Mouse (Mus musculus): ENCODE results near the gene Gm20388. TPM values are rescaled to one million over a fixed set of nuclear protein-coding genes. Genes with fewer than 3 reads are reported as not detected.

Gene Gm20388
- polyA plus RNA-seq, 1 experiment from 2014 or later: not detected

DNA sequence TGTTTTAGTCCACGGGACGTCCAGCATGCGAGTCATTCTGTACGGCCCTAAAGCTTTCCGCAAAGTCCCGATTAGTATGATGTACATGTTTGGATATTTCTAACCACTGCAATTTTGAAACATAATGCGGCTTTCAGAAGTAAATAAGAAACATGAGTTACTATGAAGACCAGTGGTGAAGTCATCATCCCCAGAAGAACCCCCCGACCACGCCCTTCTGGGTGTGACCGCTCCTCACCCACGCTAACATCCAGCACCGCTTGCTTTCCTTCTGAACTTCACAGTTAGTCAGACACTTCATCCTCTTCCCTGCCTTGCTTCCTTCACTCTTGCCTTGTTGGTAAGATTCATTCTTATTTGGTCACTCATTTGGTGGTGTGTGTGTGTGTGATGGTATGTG lies 3738.8 kb downstream of the Gm20388 start:
- Histone ChIP-seq H3K27me3 (replicated peaks; ENCODE audit: control insufficient read depth, insufficient read depth, low read length) (no peaks in the 10 kb centered on the region), H3K27ac (ENCODE audit: low read depth, low read length) (peak overlapping the region; percentile 96; the same call in 1 of the 2 replicates), H3K4me3 (ENCODE audit: low read depth, low read length) (no peak overlapping the region), H3K9ac (ENCODE audit: low read depth, low read length) (no peak overlapping the region), H3K9me3 (ENCODE audit: control insufficient read depth) (no peaks in the 10 kb centered on the region), H3K36me3 (ENCODE audit: control insufficient read depth, insufficient read depth) (no peaks in the 10 kb centered on the region), H3K4me2 (replicated peaks; ENCODE audit: low read depth) (peak overlapping the region; percentile 45), H3K4me1 (replicated peaks; ENCODE audit: control insufficient read depth, insufficient read depth, low read length) (no peaks in the 10 kb centered on the region; the same call in 1 of the 2 replicates)
- TF ChIP-seq CTCF (IDR thresholded peaks at IDR 0.05; ENCODE audit: low read depth): no peak
- ATAC-seq: no peak
- 50% methylated on average over 12 of the region's 12 CpGs for WGBS

GRCm38 (mm10) chr8:123651390-123652098 lies 3740.9 kb downstream of the Gm20388 start:
- no peaks in the 10 kb centered on the region for H3K27me3 ChIP-seq (replicated peaks; ENCODE audit: control insufficient read depth, insufficient read depth, low read length)
- peak; percentile 10; the same call in 1 of the 2 replicates for TF ChIP-seq CTCF (IDR thresholded peaks at IDR 0.05; ENCODE audit: low read depth)
- H3K9ac ChIP-seq (ENCODE audit: low read depth, low read length): no peak overlapping the region
- no peak overlapping the region for H3K27ac ChIP-seq (ENCODE audit: low read depth, low read length)
- peaks cover 7% of the 10 kb centered on the region; the same call in 1 of the 2 replicates for H3K36me3 ChIP-seq (ENCODE audit: control insufficient read depth, insufficient read depth)
- H3K9me3 ChIP-seq (ENCODE audit: control insufficient read depth): no peaks in the 10 kb centered on the region
- WGBS: 72% methylated on average over 5 of the region's 5 CpGs
- no peaks in the 10 kb centered on the region; the same call in 1 of the 2 replicates for H3K4me1 ChIP-seq (replicated peaks; ENCODE audit: control insufficient read depth, insufficient read depth, low read length)
- no peak overlapping the region for H3K4me2 ChIP-seq (replicated peaks; ENCODE audit: low read depth)
- H3K4me3 ChIP-seq (ENCODE audit: low read depth, low read length): no peak overlapping the region
- no peak for ATAC-seq

- no peak overlapping the region for H3K9ac ChIP-seq (ENCODE audit: low read depth, low read length)
- WGBS: 69% methylated on average over 4 of the region's 4 CpGs
- peaks cover 18% of the 10 kb centered on the region for H3K36me3 ChIP-seq (ENCODE audit: control insufficient read depth, insufficient read depth)
- H3K4me2 ChIP-seq (replicated peaks; ENCODE audit: low read depth): no peak overlapping the region
- H3K9me3 ChIP-seq (ENCODE audit: control insufficient read depth): no peaks in the 10 kb centered on the region
- no peaks in the 10 kb centered on the region for H3K27me3 ChIP-seq (replicated peaks; ENCODE audit: control insufficient read depth, insufficient read depth, low read length)
- no peak for ATAC-seq
- TF ChIP-seq CTCF (IDR thresholded peaks at IDR 0.05; ENCODE audit: low read depth): peak; percentile 42
- no peak overlapping the region for H3K27ac ChIP-seq (ENCODE audit: low read depth, low read length)
- no peaks in the 10 kb centered on the region; the same call in 1 of the 2 replicates for H3K4me1 ChIP-seq (replicated peaks; ENCODE audit: control insufficient read depth, insufficient read depth, low read length)
- no peak overlapping the region for H3K4me3 ChIP-seq (ENCODE audit: low read depth, low read length)
These were observed 3742.0 kb downstream of the Gm20388 start for GRCm38 (mm10) chr8:123652641-123653040.

GRCm38 (mm10) chr8:123653308-123653993 lies 3742.8 kb downstream of the Gm20388 start, which contains the start of gene Rhou:
TSS of gene Rhou (plus strand) at chr8:123653929.
- under 1% methylated on average over 41 of the region's 58 CpGs for WGBS
- Histone ChIP-seq H3K27me3 (replicated peaks; ENCODE audit: control insufficient read depth, insufficient read depth, low read length) (no peaks in the 10 kb centered on the region), H3K27ac (ENCODE audit: low read depth, low read length) (peak within 1 kb of the TSS; percentile 88), H3K9me3 (ENCODE audit: control insufficient read depth) (no peaks in the 10 kb centered on the region), H3K9ac (ENCODE audit: low read depth, low read length) (peak within 1 kb of the TSS; percentile 96), H3K4me3 (ENCODE audit: low read depth, low read length) (peak within 1 kb of the TSS; percentile 71), H3K36me3 (ENCODE audit: control insufficient read depth, insufficient read depth) (peaks cover 27% of the 10 kb centered on the region), H3K4me1 (replicated peaks; ENCODE audit: control insufficient read depth, insufficient read depth, low read length) (no peaks in the 10 kb centered on the region; the same call in 1 of the 2 replicates), H3K4me2 (replicated peaks; ENCODE audit: low read depth) (peak within 1 kb of the TSS; percentile 79)
- TF ChIP-seq CTCF (IDR thresholded peaks at IDR 0.05; ENCODE audit: low read depth): peak; percentile 87
- peak; percentile 79 for ATAC-seq

- H3K4me1 ChIP-seq (replicated peaks; ENCODE audit: control insufficient read depth, insufficient read depth, low read length): no peaks in the 10 kb centered on the region; the same call in 1 of the 2 replicates
- H3K4me2 ChIP-seq (replicated peaks; ENCODE audit: low read depth): peak overlapping the region; percentile 79
- H3K4me3 ChIP-seq (ENCODE audit: low read depth, low read length): peak overlapping the region; percentile 71
- peaks cover 27% of the 10 kb centered on the region for H3K36me3 ChIP-seq (ENCODE audit: control insufficient read depth, insufficient read depth)
- H3K27me3 ChIP-seq (replicated peaks; ENCODE audit: control insufficient read depth, insufficient read depth, low read length): no peaks in the 10 kb centered on the region
- H3K27ac ChIP-seq (ENCODE audit: low read depth, low read length): peak overlapping the region; percentile 88
- WGBS: under 1% methylated on average over 54 of the region's 77 CpGs
- H3K9me3 ChIP-seq (ENCODE audit: control insufficient read depth): no peaks in the 10 kb centered on the region
- H3K9ac ChIP-seq (ENCODE audit: low read depth, low read length): peak overlapping the region; percentile 96
- no peak for TF ChIP-seq CTCF (IDR thresholded peaks at IDR 0.05; ENCODE audit: low read depth)
- peak; percentile 65 for ATAC-seq
These were observed 3743.4 kb downstream of the Gm20388 start for GRCm38 (mm10) chr8:123653994-123654569.

DNA sequence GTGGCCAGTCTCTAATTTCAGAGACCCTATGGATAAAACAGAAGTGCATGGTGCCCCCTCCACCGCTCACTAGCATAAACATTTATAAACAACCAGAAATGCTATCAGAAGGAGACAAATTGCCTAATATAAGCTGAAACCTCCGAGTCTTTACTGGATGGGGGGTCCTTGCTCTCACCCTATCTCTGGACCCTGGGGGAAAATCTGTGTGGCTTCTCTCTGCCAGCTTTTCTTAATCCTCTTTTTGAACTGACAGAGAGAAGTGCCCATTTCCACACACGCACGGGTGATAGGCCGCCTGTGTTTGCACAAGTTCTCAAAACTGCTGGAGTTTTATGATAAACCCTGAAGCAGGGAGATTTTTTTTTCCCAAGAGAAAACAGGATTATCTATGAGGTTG lies 3744.1 kb downstream of the Gm20388 start:
- ATAC-seq: no peak
- Histone ChIP-seq H3K4me3 (ENCODE audit: low read depth, low read length) (peak overlapping the region; percentile 71), H3K9me3 (ENCODE audit: control insufficient read depth) (no peaks in the 10 kb centered on the region), H3K4me1 (replicated peaks; ENCODE audit: control insufficient read depth, insufficient read depth, low read length) (no peaks in the 10 kb centered on the region; the same call in 1 of the 2 replicates), H3K36me3 (ENCODE audit: control insufficient read depth, insufficient read depth) (peaks cover 28% of the 10 kb centered on the region), H3K27ac (ENCODE audit: low read depth, low read length) (peak overlapping the region; percentile 30), H3K4me2 (replicated peaks; ENCODE audit: low read depth) (peak overlapping the region; percentile 79), H3K9ac (ENCODE audit: low read depth, low read length) (peak overlapping the region; percentile 96), H3K27me3 (replicated peaks; ENCODE audit: control insufficient read depth, insufficient read depth, low read length) (no peaks in the 10 kb centered on the region)
- 21% methylated on average over 5 of the region's 5 CpGs for WGBS
- no peak for TF ChIP-seq CTCF (IDR thresholded peaks at IDR 0.05; ENCODE audit: low read depth)
